Mouse (Mus musculus) liver, adult (tissue): Measurements from ENCODE around the gene Rad51d.
A peak's percentile ranks its signal among the peaks of the same experiment; 100 is the strongest.

Experiments used
- GATA4 ChIP-seq: IDR thresholded peaks from 2 replicates; pipeline ENCODE4 v1.6.1; 2014; ENCODE audit warnings: mild to moderate bottlenecking, low read length; ENCODE audit not compliant: insufficient replicate concordance

The Rad51d gene

GRCm38 (mm10) chr11:82890342-82890762 is at the start of gene Rad51d:
TSS of gene Rad51d (minus strand) at chr11:82890614.
- TF ChIP-seq GATA4, result no peak; the same call in 1 of the 2 replicates

- TF ChIP-seq GATA4, result no peak
Observed at GRCm38 (mm10) chr11:82933186-82933585, 42.8 kb upstream of the Rad51d start.

DNA sequence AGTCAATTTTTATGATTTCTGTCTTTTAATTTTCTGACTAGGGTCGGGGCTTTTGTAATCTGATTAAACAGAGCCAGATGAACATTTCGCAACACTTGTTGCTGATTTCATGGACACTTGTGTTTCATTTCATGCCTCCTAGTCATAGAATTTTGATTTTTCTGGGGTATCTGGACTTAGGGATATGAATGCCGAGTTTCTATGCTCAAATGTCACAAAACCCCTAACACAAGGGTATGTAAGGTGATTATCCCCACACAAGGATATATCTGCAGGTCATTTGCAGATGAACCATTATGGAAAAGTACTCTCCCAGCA is 39.2 kb upstream of the Rad51d start:
- 0 out of 2 replicates have a peak, but pooled peaks have one; percentile 12 for TF ChIP-seq GATA4

DNA sequence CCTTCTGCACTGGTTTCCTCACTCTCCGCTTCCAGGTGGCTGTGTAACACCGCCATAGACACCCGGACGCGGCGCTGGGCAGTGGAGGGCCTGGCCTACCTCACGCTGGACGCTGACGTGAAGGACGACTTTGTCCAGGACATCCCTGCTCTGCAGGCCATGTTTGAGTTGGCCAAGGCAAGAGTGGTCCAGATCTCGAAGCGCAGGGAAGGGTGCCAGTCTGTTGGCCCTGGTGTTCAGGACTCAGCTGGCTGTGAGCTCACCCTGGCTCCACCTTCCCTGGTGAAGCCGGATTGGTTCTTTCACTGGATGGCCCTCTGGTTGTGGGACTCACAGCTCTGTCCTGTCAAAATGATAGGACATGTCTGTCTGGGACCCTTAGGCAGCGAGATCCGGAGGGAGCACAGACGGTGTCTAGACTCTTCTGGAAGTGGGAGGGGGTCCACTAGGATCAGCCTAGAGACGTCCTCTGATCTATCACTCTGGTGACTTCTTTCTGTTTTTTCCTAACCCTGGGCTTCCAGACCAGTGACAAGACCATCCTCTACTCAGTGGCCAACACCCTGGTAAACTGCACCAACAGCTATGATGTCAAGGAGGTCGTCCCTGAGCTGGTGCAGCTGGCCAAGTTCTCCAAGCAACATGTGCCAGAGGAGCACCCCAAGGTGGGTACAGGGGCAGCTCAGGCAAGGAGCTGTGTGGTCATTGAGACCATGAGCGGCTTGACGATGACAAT is 38.7 kb upstream of the Rad51d start:
- TF ChIP-seq GATA4, result no peak

DNA sequence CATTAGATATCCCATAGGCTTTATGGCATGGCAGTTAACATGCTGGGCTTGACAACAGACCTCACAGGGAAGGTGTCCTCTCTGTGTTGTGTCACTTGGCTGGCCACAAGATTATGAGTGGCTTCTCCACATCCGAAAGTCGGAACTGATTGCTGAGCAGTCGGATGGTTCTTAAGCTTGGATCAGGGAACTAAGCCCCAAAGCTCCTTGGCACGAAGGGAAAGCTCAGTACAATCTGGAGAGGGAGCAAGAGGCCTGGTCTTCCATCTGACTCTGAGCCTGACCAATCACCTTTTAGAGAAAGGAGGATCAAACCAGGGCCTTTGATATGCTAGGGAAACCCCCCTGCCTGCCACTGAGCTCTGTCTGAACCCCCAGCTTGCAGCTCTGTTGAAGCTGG is 31.3 kb upstream of the Rad51d start:
- TF ChIP-seq GATA4, result no peak

DNA sequence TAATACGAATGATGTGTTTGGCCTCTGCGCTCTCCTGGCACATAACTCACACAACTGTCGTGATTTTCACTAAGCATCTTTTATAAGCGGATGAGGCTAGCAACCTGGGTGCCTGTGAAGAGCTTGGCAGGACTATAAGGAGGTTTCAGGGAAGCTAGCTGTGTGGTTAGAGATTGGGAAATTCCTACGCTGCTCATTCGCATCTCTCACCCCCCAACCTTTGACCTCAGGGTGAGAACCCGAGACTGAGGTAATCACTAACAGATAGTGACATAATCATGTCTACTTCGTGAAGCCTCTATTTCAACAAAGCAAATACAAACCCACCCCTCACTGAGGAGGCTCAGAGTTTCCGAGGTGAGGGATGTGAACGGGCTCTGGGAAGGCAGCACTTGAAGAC is 30.4 kb upstream of the Rad51d start:
- no peak for TF ChIP-seq GATA4

GRCm38 (mm10) chr11:82914711-82915352 is 24.4 kb upstream of the Rad51d start:
- TF ChIP-seq GATA4, result no peak

DNA sequence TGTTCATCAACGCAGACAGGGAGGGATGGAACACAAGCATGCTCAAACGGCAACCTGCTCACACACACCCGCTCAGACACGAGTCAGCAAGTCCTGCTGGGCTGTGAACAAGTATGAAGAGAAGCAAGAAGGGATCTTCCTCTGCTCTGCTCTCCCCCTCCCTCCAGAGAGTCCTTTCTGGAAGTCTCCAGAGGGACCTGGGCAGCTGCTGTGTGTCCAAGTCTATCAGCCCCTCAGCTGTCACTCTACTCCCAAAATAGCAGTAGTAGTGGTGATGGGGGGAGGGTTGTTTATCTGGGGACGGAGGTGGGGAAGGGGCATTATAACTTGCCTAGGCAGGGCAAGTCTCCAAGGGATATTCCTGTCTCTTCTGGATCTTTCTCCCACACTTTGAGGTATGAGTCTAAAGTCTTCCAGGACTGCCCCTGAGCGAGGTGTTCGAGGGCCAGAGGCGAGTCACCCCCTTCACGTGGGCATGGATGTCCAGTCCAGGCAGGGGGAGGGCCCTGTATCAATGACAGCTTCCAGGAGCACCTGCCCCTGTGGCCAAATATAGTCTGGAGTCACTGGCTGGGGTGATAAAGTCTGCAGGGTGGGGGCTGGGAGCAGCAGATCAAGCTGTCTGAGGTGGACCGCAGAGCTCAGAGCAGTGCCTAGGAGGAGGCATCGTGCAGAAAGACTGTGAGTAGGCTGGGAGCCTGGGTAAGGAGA is 20.4 kb upstream of the Rad51d start:
- no peak for TF ChIP-seq GATA4

DNA sequence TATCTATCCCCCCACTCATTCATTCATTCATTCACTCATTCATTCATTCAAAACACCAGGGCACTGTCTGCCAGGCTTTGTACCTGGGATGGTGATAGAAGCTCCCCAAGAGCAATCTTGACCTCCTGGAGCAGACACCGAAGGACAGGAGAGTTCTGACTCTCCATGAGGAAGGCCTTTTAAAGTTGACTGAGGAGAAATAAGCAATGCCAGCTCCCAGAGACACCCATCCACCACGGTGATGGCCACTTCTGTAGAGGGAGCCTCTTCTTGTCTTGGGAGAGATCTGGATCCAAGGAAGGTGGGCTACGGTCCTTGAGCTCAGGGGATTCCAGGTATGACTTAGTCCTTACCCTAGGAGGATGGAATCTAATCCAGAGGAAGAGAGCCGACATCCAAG is 19.8 kb upstream of the Rad51d start, which contains the start of gene Unc45b:
Unc45b (plus strand) TSS at position 301 of the 400 bp plus-strand sequence.
- TF ChIP-seq GATA4, result no peak

DNA sequence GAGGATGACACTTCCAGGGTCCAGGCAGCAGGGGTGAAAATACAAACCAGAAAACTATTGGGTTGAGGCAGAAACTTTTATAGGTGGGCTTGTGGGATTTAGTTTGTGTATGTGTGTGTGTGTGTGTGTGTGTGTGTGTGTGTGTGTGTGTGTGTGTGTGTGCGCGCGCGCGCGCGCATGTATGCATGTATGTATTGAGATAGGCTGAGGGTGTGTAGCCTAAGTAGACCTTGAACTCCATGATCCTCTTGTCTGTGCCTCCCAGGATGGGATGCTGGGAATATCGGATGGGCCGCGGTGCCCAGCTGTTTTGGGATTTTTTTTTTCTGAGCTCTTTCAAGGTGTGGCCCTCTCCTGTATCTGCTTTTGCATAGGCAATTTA is 18.2 kb upstream of the Rad51d start:
- no peak for TF ChIP-seq GATA4

DNA sequence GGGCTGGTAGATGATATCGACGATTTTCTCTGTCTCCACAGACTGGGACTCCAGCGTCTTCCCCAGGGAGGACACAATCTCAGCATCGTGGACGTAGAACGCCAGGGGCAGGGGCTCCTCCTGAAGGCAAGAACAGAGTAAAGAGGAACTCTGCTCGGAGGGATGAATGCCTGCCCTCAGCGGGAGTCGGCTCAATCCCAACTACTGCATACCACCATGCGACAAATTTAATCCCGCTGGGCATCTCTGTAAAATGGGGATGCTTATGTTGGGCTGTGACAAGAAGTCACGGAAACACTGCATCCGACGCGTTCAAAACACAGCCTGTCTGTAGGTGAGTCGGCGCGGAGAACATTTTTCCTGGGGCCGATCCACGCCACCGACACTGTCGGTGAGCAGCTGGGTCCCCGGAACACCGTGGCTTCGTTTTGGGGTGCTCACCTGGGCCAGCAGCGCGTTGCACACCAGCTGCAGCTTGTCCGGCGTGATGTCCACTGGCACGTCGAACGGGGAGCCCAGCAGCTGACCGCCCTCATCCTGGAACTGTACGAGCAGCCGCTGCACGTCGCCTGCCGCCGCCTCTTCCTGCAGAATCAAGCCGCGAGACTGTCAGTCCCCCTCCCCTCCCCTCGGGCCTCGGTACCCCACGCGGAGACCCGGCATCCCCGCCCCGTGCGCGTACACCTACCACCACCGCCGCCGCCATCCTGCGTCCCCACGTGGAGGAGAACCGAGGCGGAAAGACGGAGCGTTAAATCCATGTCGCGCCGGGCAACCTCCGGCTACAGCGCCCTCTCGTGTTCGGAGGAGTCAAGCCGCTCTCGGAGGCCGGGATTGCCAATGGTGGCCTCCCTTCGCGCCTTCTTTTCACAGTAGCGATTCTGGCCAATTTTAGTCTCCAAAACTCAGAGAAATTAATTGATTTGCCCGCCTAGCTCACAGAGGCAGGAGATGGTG is 17.5 kb upstream of the Rad51d start, which contains the start of gene Nle1:
Nle1 (minus strand) TSS at position 761 of the 957 bp plus-strand sequence.
- no peak; the same call in 1 of the 2 replicates for TF ChIP-seq GATA4

GRCm38 (mm10) chr11:82905816-82906215 is 15.4 kb upstream of the Rad51d start:
- TF ChIP-seq GATA4, result no peak

GRCm38 (mm10) chr11:82904952-82905351 is 14.5 kb upstream of the Rad51d start:
- TF ChIP-seq GATA4, result no peak

DNA sequence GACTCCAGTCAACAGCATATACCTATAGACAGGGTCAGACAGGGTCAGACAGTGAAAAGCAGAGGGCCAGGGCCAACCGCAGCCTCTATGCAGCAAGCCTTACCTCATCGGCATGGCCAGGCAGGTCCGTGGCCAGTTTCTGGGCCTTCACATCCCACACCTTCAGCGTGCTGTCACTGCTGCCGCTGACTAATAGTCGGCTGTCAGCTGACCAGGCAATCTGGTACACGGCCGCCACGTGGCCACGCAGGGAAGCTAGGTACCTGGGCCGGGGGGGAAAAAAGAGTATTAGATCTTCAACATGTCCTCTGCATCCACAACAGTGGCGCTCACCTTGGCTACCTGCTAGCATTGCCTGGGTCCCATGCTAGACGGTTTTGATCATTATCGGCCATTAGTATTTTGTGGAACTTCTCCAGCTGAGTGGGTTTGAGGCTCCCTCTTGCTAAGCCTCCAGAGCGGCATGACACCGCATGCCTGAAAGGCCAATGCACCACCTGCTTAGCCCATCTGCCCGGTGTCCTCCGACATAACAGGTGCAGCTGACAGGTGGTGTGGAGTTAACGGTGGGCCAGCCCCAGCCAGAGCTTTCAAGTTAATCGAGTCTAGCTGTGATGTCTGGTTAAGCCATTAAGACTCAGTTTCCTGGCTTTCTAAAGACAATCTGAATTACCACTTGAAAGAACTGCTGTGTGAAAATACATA is 11.3 kb upstream of the Rad51d start:
- no peak for TF ChIP-seq GATA4
